Mouse (Mus musculus): ENCODE measurements around the gene Rpl34. TPM values are rescaled to one million over a fixed set of nuclear protein-coding genes. Genes with fewer than 3 reads are reported as not detected.

Gene Rpl34
- total RNA-seq, 2 experiments from 2014 or later: 740 to 770 TPM

DNA sequence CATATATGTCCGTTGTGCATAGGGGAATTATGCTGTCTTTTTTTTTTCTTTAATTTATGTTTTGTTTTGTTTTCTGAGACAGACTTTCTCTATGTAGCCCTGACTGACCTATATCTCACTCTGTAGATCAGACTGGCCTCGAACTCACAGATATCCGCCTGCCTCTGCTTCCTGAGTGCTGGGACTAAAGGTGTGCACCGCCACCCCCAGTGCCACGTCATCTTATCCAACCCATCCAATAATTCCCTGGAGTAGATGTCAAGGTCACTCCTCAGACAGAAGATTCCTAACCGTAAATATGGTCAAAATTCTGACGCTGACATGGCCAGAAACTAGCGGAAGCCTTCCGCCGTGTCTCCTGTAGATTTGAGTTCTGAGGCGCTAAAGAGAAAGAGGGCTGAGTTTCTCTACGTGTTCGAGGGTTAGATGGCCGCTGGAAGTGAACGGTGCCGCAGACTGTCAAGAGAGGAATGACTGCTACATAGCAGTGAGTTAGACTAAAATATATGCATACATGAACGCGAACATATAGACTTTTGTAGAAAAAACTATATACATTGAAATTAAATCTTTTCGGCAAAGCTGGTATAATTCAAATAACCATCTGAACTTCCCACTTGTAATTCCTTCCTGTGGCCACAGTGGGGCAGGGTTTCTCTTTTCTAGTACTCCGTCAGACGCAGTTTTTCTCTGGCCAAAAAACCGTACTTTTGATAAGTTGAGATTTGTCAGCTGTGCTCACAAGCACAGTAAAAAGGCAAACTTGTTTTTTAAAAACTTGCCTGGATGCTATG is 15.2 kb downstream of the Rpl34 start:
- peak; percentile 69 to 81 for DNase-seq

DNA sequence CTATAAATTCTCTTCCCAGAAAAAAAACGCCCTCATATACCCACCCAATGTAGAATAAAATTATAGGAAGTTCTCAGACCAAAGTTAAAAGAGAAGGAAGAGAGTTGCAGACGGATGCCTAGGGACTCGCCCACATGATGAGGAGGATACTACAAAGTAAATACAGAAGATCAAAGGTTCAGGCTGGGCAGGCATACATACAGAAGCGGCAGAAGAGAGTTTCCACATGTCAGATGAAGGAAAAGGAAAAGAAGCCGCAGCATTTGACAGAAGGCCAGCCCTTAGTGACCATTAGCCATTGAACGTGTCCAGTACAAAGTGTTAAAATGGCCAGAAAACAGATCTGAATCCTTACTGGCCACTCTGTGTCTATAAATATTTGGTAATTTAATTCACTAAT is 17.3 kb downstream of the Rpl34 start:
- no peak for DNase-seq

DNA sequence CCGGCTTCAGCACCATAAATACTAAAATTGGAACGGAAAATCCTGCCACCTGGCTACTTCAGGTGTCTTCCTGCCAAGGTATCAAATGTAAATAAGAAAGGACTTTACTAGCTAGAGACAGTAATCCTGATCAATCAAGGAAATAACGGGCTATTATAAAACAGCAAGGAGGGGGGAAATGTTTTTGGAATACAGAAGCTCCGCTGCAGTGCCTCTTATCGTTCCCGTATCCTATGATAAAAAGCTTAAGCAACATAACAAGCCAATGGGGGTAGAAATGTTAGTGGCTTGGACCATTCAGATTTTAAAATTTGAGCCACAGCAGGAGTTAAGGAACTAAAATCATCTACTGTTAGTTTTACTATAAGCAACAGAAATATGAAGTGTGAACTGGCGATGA is 20.1 kb downstream of the Rpl34 start:
- no peak for DNase-seq

DNA sequence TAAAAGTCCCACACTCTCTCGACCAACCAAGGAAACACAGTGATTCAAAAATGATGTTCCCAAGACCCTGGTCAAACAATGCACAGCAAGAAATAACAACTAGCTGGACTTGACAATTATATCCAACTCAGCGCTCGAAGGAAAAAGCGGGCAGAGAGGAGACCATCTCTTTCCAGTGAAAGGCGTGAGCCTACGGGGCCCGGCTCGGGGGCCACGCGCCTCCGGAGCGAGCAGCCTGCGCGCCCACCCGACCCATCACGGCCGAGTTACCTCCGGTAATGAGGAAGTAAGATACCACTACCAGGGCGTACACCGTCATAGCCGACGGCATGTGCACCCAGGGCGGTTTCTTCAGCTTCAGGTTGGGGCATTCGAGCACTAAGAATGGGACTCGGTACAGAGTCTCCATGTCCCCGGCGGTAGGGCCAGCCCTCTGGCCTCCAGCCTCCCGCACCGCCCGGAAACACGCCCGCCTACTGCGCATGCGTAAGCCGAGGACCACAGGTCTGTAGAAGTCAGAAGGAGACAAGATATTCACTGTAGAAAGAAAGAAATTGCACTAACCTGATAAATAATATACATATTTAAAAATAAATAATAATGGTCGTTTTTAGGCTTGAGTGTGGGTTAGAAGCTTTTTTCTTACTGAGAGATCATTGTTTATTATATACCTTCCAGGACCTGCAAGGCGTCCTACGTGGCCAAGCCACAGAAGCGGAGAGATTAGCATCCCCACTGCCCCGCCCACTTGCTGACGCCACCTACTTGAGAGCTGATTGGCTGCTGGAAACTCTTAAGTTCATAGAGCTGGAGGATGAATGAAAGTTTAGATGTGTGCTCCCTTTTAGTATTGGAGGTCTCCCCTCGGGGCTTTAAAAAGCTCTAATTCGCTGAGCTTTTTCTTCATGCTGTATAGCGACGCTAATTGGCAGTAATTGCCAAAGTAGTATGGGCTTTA is 21.0 kb downstream of the Rpl34 start, which contains the start of gene Ostc:
Ostc (minus strand) TSS at position 478 of the 958 bp plus-strand sequence.
- peak; percentile 97 for DNase-seq

DNA sequence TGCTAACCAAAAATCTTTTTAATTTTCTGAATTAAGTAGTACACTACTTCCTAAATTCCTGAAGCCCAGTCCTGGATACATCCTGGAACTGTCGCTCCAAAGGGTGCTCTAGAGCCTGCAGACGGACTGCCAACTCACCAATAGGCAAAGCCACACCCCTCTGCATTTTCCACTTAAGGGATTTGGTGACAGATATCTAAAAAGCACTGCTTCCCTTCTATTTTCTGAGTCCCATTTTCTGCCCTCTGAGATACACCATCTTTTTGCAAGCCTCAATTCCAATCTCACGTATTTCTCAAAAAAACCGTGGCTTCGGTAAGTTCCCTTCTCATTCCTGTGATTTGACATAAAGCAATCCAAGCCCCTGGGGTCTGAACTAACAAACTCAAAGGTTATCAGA is 21.7 kb downstream of the Rpl34 start:
- peak; percentile 29 to 39 for DNase-seq

DNA sequence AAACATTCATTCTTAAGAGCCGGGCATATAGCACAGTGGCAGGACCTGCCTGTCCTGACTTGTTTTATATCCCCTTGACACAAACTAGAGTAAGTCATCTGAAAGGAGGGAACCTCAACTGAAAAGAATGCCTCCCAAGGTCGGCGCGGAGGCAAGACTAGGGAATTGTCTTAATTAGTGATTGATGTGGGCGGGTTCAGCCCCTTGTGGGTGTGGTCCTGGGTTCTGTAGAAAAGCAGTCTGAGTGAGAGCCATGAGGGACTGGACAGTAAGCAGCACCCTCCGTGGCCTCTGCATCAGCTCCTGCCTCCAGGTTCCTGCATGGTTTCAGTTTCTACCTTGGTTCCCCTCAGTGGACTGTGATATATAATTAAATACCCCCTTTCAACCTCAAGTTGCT is 27.9 kb downstream of the Rpl34 start:
- DNase-seq: peak; percentile 14 to 29

DNA sequence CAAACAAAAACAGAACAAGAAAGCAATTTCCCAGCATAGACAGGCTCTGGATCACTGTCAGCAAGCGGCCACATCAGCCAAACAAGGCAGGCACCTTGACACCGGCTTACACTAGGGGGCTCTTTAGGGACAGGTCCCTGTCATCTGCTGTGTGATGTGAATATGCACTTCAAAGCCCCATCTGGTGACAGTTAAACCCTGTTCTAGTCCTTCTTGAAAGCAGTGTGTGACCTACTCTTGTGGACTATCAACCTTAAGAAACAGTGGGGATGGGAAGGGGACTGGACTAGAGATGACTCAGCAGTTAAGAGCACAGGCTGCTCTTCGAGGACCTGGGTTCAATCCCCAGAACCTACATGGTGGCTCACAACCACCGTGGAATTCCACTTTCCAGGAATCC is 32.6 kb downstream of the Rpl34 start:
- DNase-seq: no peak

DNA sequence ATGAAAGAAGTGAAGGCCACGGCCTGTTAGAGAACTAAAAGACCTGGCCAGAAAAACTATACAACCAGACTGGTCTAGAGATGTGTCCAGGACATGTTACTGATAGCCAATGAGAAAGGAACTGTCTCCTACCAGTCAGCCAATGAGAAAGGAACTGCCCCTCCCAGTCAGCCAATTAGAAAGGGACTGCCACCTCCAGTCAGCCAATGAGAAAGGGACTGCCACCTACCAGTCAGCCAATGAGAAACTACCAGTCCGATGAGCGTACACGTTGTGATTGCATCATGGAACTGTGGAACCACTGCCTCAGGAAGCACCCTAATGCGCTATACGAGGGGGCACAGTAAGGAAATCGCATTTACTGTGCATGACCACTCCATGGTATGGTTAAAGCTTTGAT is 35.5 kb downstream of the Rpl34 start:
- no peak for DNase-seq

DNA sequence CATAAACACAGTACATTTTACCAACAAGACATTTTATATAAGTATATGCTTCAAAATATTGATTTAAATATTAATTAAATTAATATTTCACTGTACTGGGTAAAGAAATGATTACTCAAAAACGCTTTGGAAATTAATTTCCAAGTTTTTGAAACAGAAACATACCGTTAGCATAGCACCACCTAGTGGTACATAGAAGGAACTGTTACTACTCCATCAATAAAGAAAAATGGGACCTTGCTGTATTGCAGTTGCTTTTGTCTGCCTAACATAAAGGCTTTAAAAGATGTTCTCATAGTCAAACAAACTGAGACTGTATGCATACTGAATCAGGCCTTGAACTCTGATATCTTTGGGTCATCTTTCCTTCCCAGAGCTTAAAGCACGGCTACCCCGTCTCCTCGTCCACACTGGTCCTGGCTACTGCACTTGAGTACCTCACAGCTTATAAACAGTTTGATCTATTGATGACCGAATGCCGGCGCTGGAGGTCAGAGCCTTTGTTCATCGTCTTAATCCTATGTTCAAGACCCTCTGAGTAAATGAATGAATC is 36.1 kb downstream of the Rpl34 start:
- DNase-seq: no peak

DNA sequence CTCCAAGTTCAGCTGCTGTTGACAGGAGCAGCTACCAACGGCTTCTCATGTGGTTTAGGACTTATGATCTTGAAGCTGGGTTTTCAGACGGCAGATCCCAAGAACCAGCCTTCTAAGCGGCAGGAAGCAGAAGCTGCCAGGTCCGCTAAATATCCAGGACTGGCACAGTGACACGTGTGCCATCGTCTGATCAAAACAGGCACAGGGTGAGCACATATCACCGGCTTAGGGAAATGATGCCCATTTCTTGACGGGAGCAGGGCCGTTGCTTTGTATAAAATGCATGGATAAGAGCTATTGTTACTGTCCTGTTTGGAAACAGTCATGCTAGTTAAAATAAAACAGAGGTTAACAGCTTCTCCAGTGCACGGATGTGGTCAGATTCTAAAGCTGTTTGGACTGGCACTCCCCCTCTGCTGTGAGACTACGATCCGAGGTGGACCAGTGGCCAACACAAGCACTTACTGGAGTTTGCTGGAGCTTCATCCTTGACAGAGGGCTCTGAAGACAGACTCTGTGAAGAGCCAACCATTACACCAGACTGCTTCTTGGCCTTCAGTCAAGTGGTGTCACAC is 38.5 kb downstream of the Rpl34 start:
- no peak for DNase-seq

DNA sequence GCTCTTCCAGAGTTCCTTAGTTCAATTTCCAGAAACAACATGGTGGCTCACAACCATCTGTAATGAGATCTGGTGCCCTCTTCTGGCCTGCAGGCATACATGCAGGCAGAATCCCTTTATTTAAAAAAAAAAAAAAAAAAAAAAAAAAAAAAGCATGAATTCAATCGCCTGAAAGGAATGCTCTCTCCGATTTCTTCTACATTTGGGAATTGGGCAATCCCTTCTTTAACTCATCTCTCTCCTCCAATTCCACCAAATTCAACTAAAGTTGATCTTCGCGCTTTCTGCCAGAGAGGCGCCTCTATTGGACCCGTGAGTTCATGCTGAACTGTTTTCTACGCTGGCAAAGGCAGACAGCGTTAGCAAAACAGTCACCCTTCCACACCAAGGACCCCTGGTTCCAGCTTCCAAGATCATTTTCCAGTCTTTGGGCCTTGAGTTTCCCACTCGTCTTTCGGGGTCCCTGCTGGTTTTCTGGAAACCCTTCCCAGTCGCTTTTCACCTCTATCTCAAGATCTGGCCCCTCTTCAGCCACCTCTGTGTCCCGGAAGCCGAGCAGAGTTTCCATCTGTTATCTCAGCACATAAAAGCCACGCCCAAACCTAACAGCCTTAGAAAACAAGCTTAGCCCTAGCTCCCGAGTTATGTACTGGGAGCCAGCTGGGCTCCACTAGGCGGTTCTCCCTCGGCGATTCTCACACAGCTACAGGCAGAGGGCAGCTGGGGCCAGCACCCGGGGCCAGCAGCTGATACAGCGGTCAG is 39.2 kb downstream of the Rpl34 start:
- peak; percentile 45 to 60 for DNase-seq

DNA sequence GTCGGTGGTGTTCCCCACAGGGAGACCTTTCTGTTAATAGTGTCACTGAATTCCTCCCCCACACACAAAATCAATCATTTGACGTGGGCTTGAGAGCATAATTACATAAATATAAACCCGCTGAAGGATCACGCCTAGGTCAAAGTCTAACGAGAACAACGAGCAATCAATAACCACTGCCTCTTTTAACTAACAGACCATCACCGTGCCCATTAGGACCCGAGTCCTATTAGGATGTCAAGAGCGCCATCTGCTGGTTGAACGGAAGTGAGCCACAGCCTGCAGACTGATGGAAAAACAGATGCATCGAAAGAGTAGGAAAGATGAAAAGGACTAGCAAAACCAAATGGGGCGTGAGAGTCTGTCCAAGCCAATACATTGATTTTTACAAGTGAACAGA is 40.6 kb downstream of the Rpl34 start:
- peak; percentile 87 to 88 for DNase-seq

DNA sequence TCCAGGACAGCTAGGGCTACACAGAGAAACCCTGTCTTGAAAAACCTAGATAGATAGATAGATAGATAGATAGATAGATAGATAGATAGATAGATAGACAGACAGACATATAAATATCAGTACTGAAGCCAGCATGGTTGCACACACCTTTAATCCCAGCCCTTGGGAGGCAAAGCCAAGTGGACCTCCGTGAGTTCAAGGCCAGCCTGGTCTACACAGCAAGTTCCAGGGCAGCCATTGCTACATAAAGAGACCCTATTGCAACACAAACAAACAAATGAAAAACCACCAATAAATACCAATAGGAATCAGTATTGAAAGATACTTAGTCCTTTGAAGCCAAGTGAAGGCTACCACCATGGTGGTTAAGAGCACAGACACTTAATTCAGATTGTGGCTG is 43.1 kb downstream of the Rpl34 start:
- no peak for DNase-seq

DNA sequence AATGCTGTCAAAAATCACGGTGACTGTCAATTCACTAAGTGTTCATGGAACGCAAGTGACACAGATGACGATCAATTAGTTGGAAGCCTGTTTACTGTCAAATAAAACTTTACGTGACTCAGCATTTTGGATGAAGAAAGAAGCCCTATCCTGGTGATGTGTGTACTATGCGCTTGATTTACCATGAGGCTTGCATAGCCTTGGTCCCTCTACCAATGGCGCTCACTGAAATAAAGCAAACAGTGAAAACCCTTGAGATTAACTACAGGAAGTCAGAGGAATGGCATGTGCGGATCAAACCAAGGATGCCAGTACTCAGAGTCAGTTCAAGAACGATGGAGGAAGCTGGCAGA is 45.2 kb downstream of the Rpl34 start:
- DNase-seq: no peak

DNA sequence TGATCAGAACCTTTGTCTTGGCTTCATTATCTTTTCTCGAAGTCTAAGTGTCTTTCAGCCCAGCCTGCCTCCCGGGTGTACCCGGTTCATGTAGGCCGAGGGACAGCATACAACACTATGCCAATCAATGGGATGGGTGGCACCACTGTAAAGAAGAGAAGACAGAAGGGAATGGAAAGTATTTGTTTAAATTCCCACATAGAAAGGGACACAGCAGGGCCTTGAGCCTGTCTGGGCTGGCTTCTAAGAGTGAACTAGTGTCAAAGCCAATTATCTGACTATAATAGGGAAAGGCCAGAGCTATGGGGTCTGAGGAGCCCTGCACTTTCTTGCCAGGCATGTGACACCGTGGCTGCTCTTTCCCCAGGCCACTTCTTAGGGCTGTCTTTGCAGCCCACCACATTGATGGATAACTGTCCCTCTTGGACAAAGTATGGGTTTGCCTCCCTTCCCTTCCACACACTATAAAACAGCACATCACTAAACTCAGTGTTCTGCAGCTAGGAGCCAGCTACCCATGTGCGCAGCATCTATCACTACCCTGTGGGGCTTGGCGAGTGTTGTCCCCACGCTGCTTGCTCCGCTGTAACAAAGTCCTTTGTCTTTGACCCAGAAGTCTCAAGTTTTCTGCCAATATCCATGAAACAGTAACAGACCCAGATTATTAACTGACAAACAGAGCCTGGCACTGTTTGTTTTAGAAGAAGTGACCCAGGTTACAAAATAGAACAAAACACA is 45.8 kb downstream of the Rpl34 start:
- DNase-seq: no peak

DNA sequence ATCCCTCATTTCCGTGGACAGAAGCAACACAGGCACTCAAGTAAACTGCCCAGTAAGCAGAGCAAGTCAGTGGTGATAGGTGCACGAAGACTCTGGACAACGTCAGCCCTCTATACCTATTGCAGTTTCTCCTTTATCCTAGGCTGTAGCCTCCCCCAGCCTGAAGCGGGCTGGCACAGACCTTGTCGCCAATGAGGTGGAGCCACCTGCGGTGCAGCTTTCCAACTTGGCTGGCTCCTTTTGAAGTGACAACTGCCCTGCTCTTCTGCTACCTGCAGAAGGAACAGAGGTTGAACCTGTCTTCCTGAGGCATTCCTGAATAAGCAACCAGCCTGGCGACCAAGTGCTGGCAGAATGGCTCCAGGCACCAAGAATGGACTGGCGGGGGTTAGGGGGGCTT is 46.4 kb downstream of the Rpl34 start:
- no peak for DNase-seq

DNA sequence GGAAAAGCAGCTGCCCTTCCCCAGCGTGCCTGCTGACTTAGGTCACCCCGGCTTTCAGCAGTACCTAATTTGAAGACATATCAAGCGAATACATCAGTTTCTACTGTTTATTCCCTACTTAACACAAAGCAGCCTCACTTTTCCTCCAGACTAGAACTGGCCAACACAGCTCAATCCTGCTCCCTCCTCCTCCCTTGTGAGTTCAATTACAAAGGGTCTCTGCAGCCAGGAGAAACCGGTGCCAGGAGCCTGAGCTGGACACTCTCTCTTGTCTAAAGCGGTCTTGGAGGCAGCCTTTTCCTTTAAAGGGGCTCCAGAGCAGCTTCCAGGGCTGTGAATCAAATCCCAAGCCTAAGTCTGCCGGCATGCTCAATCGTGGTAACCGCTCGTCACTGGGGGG is 48.0 kb downstream of the Rpl34 start:
- DNase-seq: no peak

DNA sequence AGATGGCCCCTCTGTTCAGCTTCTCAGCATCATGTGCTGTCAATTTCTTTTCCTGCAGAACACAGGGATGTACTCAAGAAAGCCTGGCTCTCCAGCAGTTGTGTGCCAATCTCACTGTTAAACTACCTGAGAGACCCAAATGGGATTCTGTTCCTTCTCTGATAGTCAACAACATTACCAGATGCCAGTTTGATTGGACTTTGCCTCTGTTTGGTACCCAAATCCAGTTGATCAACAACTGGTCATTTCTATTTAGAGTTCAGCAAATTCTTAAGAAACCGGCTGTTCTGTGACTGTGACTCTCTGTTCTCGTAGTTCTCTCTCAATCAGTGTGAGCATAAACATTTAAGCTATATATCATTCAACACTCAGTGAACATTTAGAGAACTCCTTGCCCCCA is 49.0 kb downstream of the Rpl34 start:
- no peak for DNase-seq

DNA sequence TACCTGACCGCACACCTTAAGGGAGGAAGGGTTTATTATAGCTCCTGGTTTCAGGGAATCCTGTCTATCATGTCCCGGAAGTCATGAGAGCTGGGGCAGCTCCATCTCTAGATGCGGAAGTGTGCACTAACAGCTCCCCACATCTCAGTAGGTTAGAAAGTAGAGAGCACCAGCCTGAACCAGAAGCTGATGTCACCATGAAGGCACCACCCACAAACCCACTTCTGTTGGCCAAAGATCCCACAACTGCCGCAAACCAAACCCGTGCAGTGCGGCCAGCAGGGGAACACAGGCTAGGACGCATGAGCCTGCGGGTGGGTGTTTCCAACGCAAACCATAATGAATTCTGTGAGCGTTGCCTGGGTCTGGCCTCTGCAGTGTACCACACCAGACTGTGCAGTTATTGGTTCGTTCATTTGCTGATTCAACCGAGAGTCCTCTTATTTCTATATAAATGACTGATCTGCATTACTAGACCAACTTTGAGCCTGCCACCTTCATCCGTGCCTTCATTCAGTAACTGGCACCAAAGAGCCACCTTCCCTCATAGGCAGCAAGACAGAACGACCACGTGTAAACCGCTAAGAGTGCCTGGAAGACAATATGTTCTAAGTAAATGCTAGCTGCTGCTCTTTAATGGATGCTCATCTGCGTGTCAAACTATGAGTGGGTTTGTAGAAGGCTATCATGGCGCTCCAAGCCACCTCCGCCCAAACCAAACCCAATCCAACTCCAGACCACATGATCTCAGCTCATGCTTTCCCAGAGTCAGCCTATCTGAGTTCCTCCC is 52.3 kb downstream of the Rpl34 start:
- no peak for DNase-seq
